Mouse (Mus musculus) B cell, adult 62 days (primary cell): ENCODE measurements around the gene Olfr1137. TPM values are rescaled to one million over a fixed set of nuclear protein-coding genes. Genes with fewer than 3 reads are reported as not detected.

Experiments
- total RNA-seq: library from RNA; stranded (reverse); gene quantifications from 4 replicates; pipeline ENCODE4 v1.2.4, GENCODE M21; 2023

Gene Olfr1137
- not detected in 4 replicates for total RNA-seq

DNA sequence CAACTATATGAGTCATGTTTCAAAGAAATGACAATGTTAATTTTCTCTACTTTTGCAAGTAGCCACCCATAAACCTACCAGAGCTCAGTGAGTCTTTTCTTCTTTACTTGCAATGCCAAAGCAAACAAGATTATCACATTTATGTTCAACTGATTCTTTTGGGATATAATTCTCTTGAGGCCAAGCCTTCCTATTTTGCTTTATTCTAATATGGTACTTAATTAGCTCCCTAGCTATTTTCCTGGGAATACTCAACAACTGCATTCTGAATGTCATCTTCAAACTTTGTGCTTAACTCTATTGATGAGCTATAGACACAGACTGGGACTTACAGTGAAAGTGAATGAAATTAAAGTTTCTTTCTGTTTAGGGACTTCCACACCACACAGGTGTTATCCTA is at the start of gene Olfr1137:
Olfr1137 (minus strand) TSS at position 101 of the 400 bp plus-strand sequence.

DNA sequence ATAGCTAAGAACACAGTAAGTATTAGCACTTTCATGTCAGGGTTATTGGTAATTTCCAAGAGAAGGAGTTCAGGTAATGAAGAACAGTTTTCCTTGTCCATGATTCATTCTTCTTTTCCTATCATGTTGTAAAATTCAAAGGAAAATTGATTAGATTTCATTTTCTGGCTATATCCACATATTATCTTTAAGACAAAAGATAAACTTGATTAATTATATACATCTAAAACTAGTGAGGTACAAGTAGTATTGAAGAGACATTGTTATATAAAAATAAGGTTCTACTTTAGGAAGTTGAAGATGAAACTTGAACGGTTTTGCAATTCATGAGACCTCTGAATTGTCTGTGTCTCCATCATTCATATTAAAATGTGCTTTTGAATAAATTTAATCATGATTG is 40.9 kb upstream of the Olfr1137 start, which contains the start of gene Olfr1141:
Olfr1141 (minus strand) TSS at position 101 of the 400 bp plus-strand sequence.

DNA sequence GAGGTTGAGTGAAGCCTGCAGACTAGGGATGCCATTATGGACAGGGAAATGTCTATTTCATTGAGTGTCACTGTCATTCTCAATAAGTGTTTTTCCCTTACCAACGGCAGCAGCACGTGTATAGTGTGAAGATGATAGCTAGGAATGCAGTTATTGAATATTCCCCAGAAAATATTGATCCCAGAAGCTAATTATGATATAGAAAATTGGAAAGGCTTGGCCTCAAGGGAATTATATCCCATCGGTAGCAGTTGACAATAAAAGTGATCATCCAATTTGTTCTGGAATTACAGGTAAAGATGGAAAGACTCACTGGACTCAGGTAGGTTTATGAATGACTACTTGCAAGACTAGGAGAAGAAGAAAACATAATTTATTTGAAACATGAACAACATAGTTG is 30.5 kb upstream of the Olfr1137 start, which contains the start of gene Olfr1140:
Olfr1140 (plus strand) TSS at position 301 of the 400 bp plus-strand sequence.

DNA sequence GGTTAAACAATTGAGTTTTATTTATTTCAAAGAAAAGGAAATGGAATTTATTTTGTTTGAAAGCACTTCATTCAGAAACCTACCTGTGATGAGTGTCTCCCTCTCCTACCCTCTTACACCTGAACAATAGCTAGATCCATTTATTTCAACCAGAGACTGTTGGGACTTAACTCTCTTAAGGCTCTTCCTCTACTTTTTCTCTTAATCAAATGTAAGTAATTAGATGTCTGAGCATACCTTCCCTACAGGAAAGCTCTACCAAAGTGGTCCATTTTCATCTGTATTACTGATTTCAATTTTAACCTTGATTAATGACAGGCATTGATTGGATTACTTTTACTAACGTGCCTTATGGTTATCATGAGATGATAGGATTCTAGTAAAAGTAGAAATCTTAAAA is 26.9 kb upstream of the Olfr1137 start, which contains the start of gene Olfr1138:
Olfr1138 (minus strand) TSS at position 101 of the 400 bp plus-strand sequence.

DNA sequence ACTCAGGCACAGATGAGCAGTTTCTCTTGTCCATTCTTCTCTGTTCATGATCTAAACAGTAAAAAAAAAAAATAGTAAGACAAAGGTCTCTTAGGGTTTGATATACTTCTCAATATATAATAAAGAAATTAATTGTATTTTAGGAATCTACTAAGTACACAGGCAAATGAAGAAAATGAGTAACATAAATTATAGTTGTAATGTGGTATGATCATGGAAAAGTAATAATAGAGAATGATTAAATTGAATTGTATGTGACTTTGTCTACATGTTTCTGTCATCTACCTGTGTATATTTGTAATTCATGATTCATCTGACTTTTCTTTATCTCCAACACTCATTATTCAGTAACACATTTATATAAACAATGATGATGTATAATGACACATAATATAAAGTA is 19.1 kb downstream of the Olfr1137 start, which contains the start of gene Olfr1136:
Olfr1136 (minus strand) TSS at position 101 of the 400 bp plus-strand sequence.

DNA sequence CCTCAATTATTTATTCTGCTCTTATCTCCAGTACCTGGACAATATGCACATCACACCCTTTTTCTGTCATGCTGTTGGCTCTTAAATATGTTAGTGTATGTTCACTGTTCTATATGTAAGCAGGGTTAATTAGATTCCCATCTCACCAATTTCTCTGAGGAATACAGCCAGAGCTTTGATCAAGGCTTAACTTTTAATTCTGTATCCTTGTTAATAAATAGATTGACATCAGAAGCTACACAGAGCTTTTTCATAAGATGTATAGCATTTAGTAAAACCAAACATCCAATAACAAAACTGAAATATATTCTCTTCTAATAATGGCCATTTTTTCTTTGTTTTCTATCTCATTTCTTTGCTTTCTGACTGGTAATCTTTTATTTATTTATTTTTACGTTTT is 39.4 kb downstream of the Olfr1137 start, which contains the start of gene Olfr1135:
Olfr1135 (minus strand) TSS at position 101 of the 400 bp plus-strand sequence.

Other genes with a start within 250 kb of the Olfr1137 start
- not detected in 4 replicates for gene Pramel7, start 216.1 kb downstream of the Olfr1137 start, total RNA-seq
- not detected in 4 replicates for gene Pramel6, start 206.6 kb downstream of the Olfr1137 start, total RNA-seq
- not detected in 4 replicates for gene Olfr153, start 181.4 kb downstream of the Olfr1137 start, total RNA-seq
- gene Olfr1128, start 167.6 kb downstream of the Olfr1137 start, total RNA-seq, result not detected in 4 replicates
- not detected in 4 replicates for gene Olfr1129, start 139.3 kb downstream of the Olfr1137 start, total RNA-seq
- not detected in 4 replicates for gene Olfr1130, start 107.0 kb downstream of the Olfr1137 start, total RNA-seq
- not detected in 4 replicates for gene Olfr1131, start 86.1 kb downstream of the Olfr1137 start, total RNA-seq
- not detected in 4 replicates for gene Olfr1132, start 75.6 kb downstream of the Olfr1137 start, total RNA-seq
- gene Olfr1133, start 65.8 kb downstream of the Olfr1137 start, total RNA-seq, result not detected in 4 replicates
- not detected in 4 replicates for gene Olfr1134, start 54.7 kb downstream of the Olfr1137 start, total RNA-seq
- not detected in 4 replicates for gene Olfr1135, start 39.5 kb downstream of the Olfr1137 start, total RNA-seq
- not detected in 4 replicates for gene Olfr1136, start 19.2 kb downstream of the Olfr1137 start, total RNA-seq
- not detected in 4 replicates for gene Olfr1138, start 26.8 kb upstream of the Olfr1137 start, total RNA-seq
- not detected in 4 replicates for gene Olfr1140, start 30.6 kb upstream of the Olfr1137 start, total RNA-seq
- gene Olfr1141, start 40.8 kb upstream of the Olfr1137 start, total RNA-seq, result not detected in 4 replicates
- not detected in 4 replicates for gene Olfr152, start 66.3 kb upstream of the Olfr1137 start, total RNA-seq
- gene Olfr1143, start 87.4 kb upstream of the Olfr1137 start, total RNA-seq, result not detected in 4 replicates
- gene Olfr1145, start 96.6 kb upstream of the Olfr1137 start, total RNA-seq, result not detected in 4 replicates
- gene Olfr1148, start 117.4 kb upstream of the Olfr1137 start, total RNA-seq, result not detected in 4 replicates
- gene Olfr1150-ps1, start 130.8 kb upstream of the Olfr1137 start, total RNA-seq, result not detected in 4 replicates
- gene Olfr1151, start 142.7 kb upstream of the Olfr1137 start, total RNA-seq, result not detected in 4 replicates
- not detected in 4 replicates for gene Olfr1152, start 153.3 kb upstream of the Olfr1137 start, total RNA-seq
- gene Olfr1153, start 181.8 kb upstream of the Olfr1137 start, total RNA-seq, result not detected in 4 replicates
- not detected in 4 replicates for gene Olfr1154, start 192.0 kb upstream of the Olfr1137 start, total RNA-seq
- gene Olfr1155, start 232.0 kb upstream of the Olfr1137 start, total RNA-seq, result not detected in 4 replicates
- gene Olfr1156, start 239.9 kb upstream of the Olfr1137 start, total RNA-seq, result not detected in 4 replicates